ENCODE assay signal across 24 mouse cellular contexts in genomic region chr16:24816621-24817020, GRCm38 (mm10).
DNase-seq lines count a peak whose midpoint lies in the region; ATAC-seq and TF ChIP-seq lines count a peak whose summit lies in the region.
"Had no signal": no experiment of that assay in that cellular context is flagged by ENCODE, and none has a peak within 500 bp of the region (broad histone marks: within the 10 kb centered on the region; RNA-seq: fewer than 3 reads in every experiment).

No protein-coding gene starts in this region.

- DNase-seq in kidney, adult 2 months: peak; percentile 64
- peak; percentile 6 to 44 for DNase-seq in kidney, postnatal 25 days
- no peak for DNase-seq in layer of hippocampus, adult 9-10 months (ENCODE audit: low spot score)
- no peak for DNase-seq in urinary bladder, adult 18-20 months (ENCODE audit: low spot score in 2 of 2)
- DNase-seq: adrenal gland, adult 8-10 months; cerebellum, adult 11-12 months; cerebellum, adult 8-10 months; cerebellum, postnatal 10 days; gastrocnemius, postnatal 10 days; gastrocnemius, postnatal 36 days; heart, postnatal 10 days; heart, postnatal 36 days had no signal

- no peak overlapping the region for H3K4me3 ChIP-seq in kidney, adult 2 months (ENCODE audit: insufficient read depth, low read depth, low read length)
- no peak overlapping the region for H3K4me3 ChIP-seq in kidney, embryonic 14.5 days (ENCODE audit: low read length)
- H3K4me3 ChIP-seq in kidney, embryonic 15.5 days (replicated peaks): no peak overlapping the region
- no peak overlapping the region for H3K4me3 ChIP-seq in kidney, embryonic 16.5 days (ENCODE audit: low read length)
- H3K4me3 ChIP-seq: forebrain, embryonic 10.5 days; forebrain, embryonic 13.5 days; heart, embryonic 12.5 days; heart, embryonic 15.5 days; hindbrain, embryonic 10.5 days; hindbrain, embryonic 13.5 days had no signal

- H3K4me2 ChIP-seq in kidney, embryonic 14.5 days (replicated peaks; ENCODE audit: low read depth, low read length): no peak overlapping the region
- H3K4me2 ChIP-seq in kidney, embryonic 15.5 days: no peak overlapping the region
- H3K4me2 ChIP-seq in kidney, embryonic 16.5 days (replicated peaks; ENCODE audit: low read depth, low read length): no peak overlapping the region
- H3K4me2 ChIP-seq: forebrain, embryonic 13.5 days; heart, embryonic 12.5 days; heart, embryonic 15.5 days; hindbrain, embryonic 13.5 days had no signal

- H3K36me3 ChIP-seq in kidney, adult 2 months (ENCODE audit: control insufficient read depth, insufficient read depth, low read length): no peaks in the 10 kb centered on the region
- no peaks in the 10 kb centered on the region for H3K36me3 ChIP-seq in kidney, embryonic 14.5 days (ENCODE audit: control insufficient read depth, insufficient read depth, low read length)
- H3K36me3 ChIP-seq in kidney, embryonic 15.5 days: no peaks in the 10 kb centered on the region
- no peaks in the 10 kb centered on the region for H3K36me3 ChIP-seq in kidney, embryonic 16.5 days (ENCODE audit: insufficient read depth, low read length)
- H3K36me3 ChIP-seq: forebrain, embryonic 10.5 days; heart, embryonic 15.5 days; hindbrain, embryonic 10.5 days; hindbrain, embryonic 13.5 days had no signal

- peaks cover 9% of the 10 kb centered on the region for H3K4me1 ChIP-seq in kidney, adult 2 months (ENCODE audit: control insufficient read depth, insufficient read depth, low read length)
- no peaks in the 10 kb centered on the region for H3K4me1 ChIP-seq in kidney, embryonic 14.5 days (ENCODE audit: control insufficient read depth, insufficient read depth, low read length)
- no peaks in the 10 kb centered on the region for H3K4me1 ChIP-seq in kidney, embryonic 15.5 days
- H3K4me1 ChIP-seq in kidney, embryonic 16.5 days (ENCODE audit: insufficient read depth, low read length): no peaks in the 10 kb centered on the region
- H3K4me1 ChIP-seq: forebrain, embryonic 13.5 days; heart, embryonic 12.5 days; heart, embryonic 15.5 days; hindbrain, embryonic 13.5 days had no signal

- H3K27me3 ChIP-seq in kidney, adult 2 months (replicated peaks; ENCODE audit: control insufficient read depth, insufficient read depth, low read length): no peaks in the 10 kb centered on the region
- no peaks in the 10 kb centered on the region for H3K27me3 ChIP-seq in kidney, embryonic 14.5 days (ENCODE audit: control insufficient read depth, insufficient read depth, low read length)
- no peaks in the 10 kb centered on the region for H3K27me3 ChIP-seq in kidney, embryonic 15.5 days
- H3K27me3 ChIP-seq in kidney, embryonic 16.5 days (ENCODE audit: insufficient read depth, low read length): no peaks in the 10 kb centered on the region
- H3K27me3 ChIP-seq: forebrain, embryonic 13.5 days; heart, embryonic 12.5 days; heart, embryonic 15.5 days; hindbrain, embryonic 13.5 days had no signal

- no peak for TF ChIP-seq CTCF in kidney, adult 2 months (conservative IDR thresholded peaks at IDR 0.05; ENCODE audit: insufficient read depth, insufficient read length, low read depth, low read length)

- no peak for TF ChIP-seq POLR2A in kidney, adult 2 months (IDR thresholded peaks at IDR 0.05; ENCODE audit: low read depth, low read length)

- no peaks in the 10 kb centered on the region for H3K9me3 ChIP-seq in kidney, embryonic 14.5 days (ENCODE audit: control insufficient read depth, low read length)
- H3K9me3 ChIP-seq in kidney, embryonic 15.5 days (replicated peaks): no peaks in the 10 kb centered on the region
- H3K9me3 ChIP-seq in kidney, embryonic 16.5 days (ENCODE audit: low read length): no peaks in the 10 kb centered on the region
- H3K9me3 ChIP-seq: forebrain, embryonic 10.5 days; forebrain, embryonic 13.5 days; heart, embryonic 12.5 days; heart, embryonic 15.5 days; hindbrain, embryonic 10.5 days; hindbrain, embryonic 13.5 days had no signal

- H3K9ac ChIP-seq in kidney, embryonic 14.5 days (ENCODE audit: low read depth, low read length): no peak overlapping the region
- H3K9ac ChIP-seq in kidney, embryonic 15.5 days: no peak overlapping the region
- no peak overlapping the region for H3K9ac ChIP-seq in kidney, embryonic 16.5 days (replicated peaks; ENCODE audit: low read length)
- H3K9ac ChIP-seq: forebrain, embryonic 13.5 days; heart, embryonic 12.5 days; heart, embryonic 15.5 days; hindbrain, embryonic 13.5 days had no signal

- WGBS in kidney, adult 2 months: 57% methylated on average over 3 of the region's 3 CpGs
- 79% methylated on average over 3 of the region's 3 CpGs for WGBS in kidney, embryonic 14.5 days
- WGBS in kidney, embryonic 15.5 days: 69% methylated on average over 3 of the region's 3 CpGs
- 75% methylated on average over 3 of the region's 3 CpGs for WGBS in kidney, embryonic 16.5 days

- no peak overlapping the region; the same call in 1 of the 2 replicates for H3K27ac ChIP-seq in kidney, adult 2 months (ENCODE audit: insufficient read depth, low read depth, low read length)
- no peak overlapping the region for H3K27ac ChIP-seq in kidney, embryonic 14.5 days (ENCODE audit: low read depth, low read length)
- H3K27ac ChIP-seq in kidney, embryonic 15.5 days: no peak overlapping the region
- H3K27ac ChIP-seq in kidney, embryonic 16.5 days (ENCODE audit: low read length): no peak overlapping the region
- H3K27ac ChIP-seq: forebrain, embryonic 10.5 days; forebrain, embryonic 13.5 days; heart, embryonic 15.5 days; hindbrain, embryonic 10.5 days; hindbrain, embryonic 13.5 days had no signal

- no peak for ATAC-seq in kidney, embryonic 14.5 days (ENCODE audit: low FRiP score, low TSS enrichment)
- ATAC-seq in kidney, embryonic 15.5 days (replicated peaks; ENCODE audit: low FRiP score): peak; percentile 46; the same call in 1 of the 2 replicates
- ATAC-seq in kidney, embryonic 16.5 days (ENCODE audit: low FRiP score, low TSS enrichment): peak; percentile 59
- ATAC-seq: CD4-positive, CD25-positive, alpha-beta regulatory T cell, adult 4 months; forebrain, embryonic 13.5 days; forebrain, embryonic 16.5 days; hindbrain, embryonic 16.5 days had no signal

Comparison
In these comparisons a context has a peak if more than half of its experiments do, and no peak if none do; other contexts are left out.
1. DNase-seq: peak in kidney, adult 2 months (single experiment) and kidney, postnatal 25 days (2 of 2); none in layer of hippocampus, adult 9-10 months (single experiment) and urinary bladder, adult 18-20 months (0 of 2).